Mouse (Mus musculus) gonadal fat pad, adult 2 months (tissue): ENCODE measurements around the gene Twnk. TPM values are rescaled to one million over a fixed set of nuclear protein-coding genes. Genes with fewer than 3 reads are reported as not detected.

Experiments used
- DNase-seq: peaks from one replicate; pipeline ENCODE4 v3.0.0-alpha.2; 2012; ENCODE audit warnings: low read depth
- polyA plus RNA-seq: library from polyadenylated mRNA; depleted of rRNA; stranded (reverse); fragments of >200 nt; gene quantifications from 2 replicates; pipeline ENCODE4 v1.2.3, GENCODE M21; 2012; rRNA removed

Gene Twnk
- 12.9 and 13.4 TPM in 2 replicates for polyA plus RNA-seq

GRCm38 (mm10) chr19:45005444-45005843 lies at the start of gene Twnk:
TSS of gene Twnk (plus strand) at chr19:45005663.
- no peak for DNase-seq

GRCm38 (mm10) chr19:44959633-44960032 lies 45.8 kb upstream of the Twnk start:
- no peak for DNase-seq

GRCm38 (mm10) chr19:44965978-44966377 lies 39.5 kb upstream of the Twnk start:
- DNase-seq = no peak

GRCm38 (mm10) chr19:44968329-44968728 lies 37.1 kb upstream of the Twnk start:
- DNase-seq = no peak

GRCm38 (mm10) chr19:44976636-44977035 lies 28.8 kb upstream of the Twnk start:
- no peak for DNase-seq

GRCm38 (mm10) chr19:44977148-44977547 lies 28.3 kb upstream of the Twnk start:
- no peak for DNase-seq

GRCm38 (mm10) chr19:44980787-44981186 lies 24.7 kb upstream of the Twnk start:
- DNase-seq = no peak

GRCm38 (mm10) chr19:44982477-44983115 lies 22.9 kb upstream of the Twnk start:
- DNase-seq = no peak

- no peak for DNase-seq
Measured at GRCm38 (mm10) chr19:44983366-44983765, 22.1 kb upstream of the Twnk start.

GRCm38 (mm10) chr19:44984420-44984819 lies 21.0 kb upstream of the Twnk start:
- DNase-seq = no peak

- peak; percentile 68 for DNase-seq
Measured at GRCm38 (mm10) chr19:44985159-44985988, 20.1 kb upstream of the Twnk start.

GRCm38 (mm10) chr19:44987004-44987403 lies 18.5 kb upstream of the Twnk start:
- DNase-seq = no peak

GRCm38 (mm10) chr19:44987851-44988250 lies 17.6 kb upstream of the Twnk start:
- DNase-seq = no peak

GRCm38 (mm10) chr19:44988321-44988720 lies 17.1 kb upstream of the Twnk start:
- no peak for DNase-seq

- DNase-seq = no peak
Measured at GRCm38 (mm10) chr19:44988831-44989566, 16.5 kb upstream of the Twnk start, which contains the start of gene Sema4g. TSS of gene Sema4g (plus strand) at chr19:44989101.

GRCm38 (mm10) chr19:44989567-44990495 lies 15.6 kb upstream of the Twnk start:
- no peak for DNase-seq

GRCm38 (mm10) chr19:44991031-44991430 lies 14.4 kb upstream of the Twnk start:
- DNase-seq = no peak

- no peak for DNase-seq
Measured at GRCm38 (mm10) chr19:44992246-44992645, 13.2 kb upstream of the Twnk start.

- DNase-seq = no peak
Measured at GRCm38 (mm10) chr19:44992712-44993111, 12.8 kb upstream of the Twnk start.

- no peak for DNase-seq
Measured at GRCm38 (mm10) chr19:44997786-44998185, 7.7 kb upstream of the Twnk start.

GRCm38 (mm10) chr19:44999647-45000046 lies 5.8 kb upstream of the Twnk start:
- no peak for DNase-seq
